Mouse (Mus musculus): Measurements from ENCODE around the gene Tgif2lx1. TPM values are rescaled to one million over a fixed set of nuclear protein-coding genes. Genes with fewer than 3 reads are reported as not detected.
"Not testable (repeated sequence)": the region's sequence is repeated elsewhere in the genome, so short reads cannot be mapped to it uniquely, and the experiment has no call there.

Tgif2lx1 gene
- not detected for total RNA-seq (2021)
- long read RNA-seq, experiment 1: 0 reads
- long read RNA-seq, experiment 2: 0 reads

DNA sequence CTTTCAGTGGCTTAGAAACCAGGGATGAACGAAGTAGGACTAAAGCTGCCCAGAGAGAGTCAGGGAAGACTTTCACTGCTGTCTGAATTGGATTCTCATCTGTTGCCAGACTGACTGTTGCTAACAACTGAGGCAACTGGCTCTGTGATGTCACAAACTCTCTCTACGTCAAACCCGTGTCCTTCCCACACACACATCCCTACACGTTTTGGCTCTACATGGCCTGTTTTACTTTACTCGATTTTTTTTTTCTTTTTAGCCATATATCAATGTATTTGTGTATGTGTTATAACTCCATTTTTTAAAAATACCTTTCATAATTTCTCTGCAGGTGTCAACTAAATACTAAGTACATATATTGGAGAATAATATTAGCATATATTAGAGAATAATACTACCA, at the start of gene Tgif2lx1:
TSS of gene Tgif2lx1 (minus strand) at position 101 of the 400 bp plus-strand sequence.
- DNase-seq: not testable (repeated sequence)

Other genes with a start within 250 kb of the Tgif2lx1 start
- not detected for gene Tgif2lx2, start 53.5 kb downstream of the Tgif2lx1 start, total RNA-seq (2021)

All from adrenal gland, postnatal 10 days (tissue).